Mouse (Mus musculus): ENCODE data around the gene Snrnp40. TPM values are rescaled to one million over a fixed set of nuclear protein-coding genes. Genes with fewer than 3 reads are reported as not detected.

The Snrnp40 gene
- polyA plus RNA-seq (2015; fragmentation: Nextera tagmentation; extraction: Ambion mirVana) = 172 and 183 TPM in 2 replicates

- Histone ChIP-seq H3K9ac (peak within 1 kb of the TSS; percentile 95), H3K36me3 (peaks cover 21% of the 10 kb centered on the region), H3K9me3 (no peaks in the 10 kb centered on the region), H3K4me1 (peaks cover 23% of the 10 kb centered on the region), H3K4me2 (peak within 1 kb of the TSS; percentile 82), H3K27ac (peak within 1 kb of the TSS; percentile 62), H3K4me3 (peak within 1 kb of the TSS; percentile 83), H3K27me3 (no peaks in the 10 kb centered on the region)
- peak; percentile 99 for ATAC-seq (ENCODE audit: borderline replicate concordance, extremely low read depth, low FRiP score, low TSS enrichment)
- under 1% methylated on average over 49 of the region's 49 CpGs for WGBS
These were observed at the start of gene Snrnp40, which contains the start of gene Zcchc17 for GRCm38 (mm10) chr4:130359486-130360237. TSS of gene Snrnp40 (plus strand) at chr4:130360132. TSS of gene Zcchc17 (minus strand) at chr4:130359943.

GRCm38 (mm10) chr4:130312526-130312925 is 47.4 kb upstream of the Snrnp40 start:
- no peak overlapping the region for H3K9ac ChIP-seq
- peaks cover 30% of the 10 kb centered on the region for H3K4me1 ChIP-seq
- peaks cover 6% of the 10 kb centered on the region; the same call in 1 of the 2 replicates for H3K36me3 ChIP-seq
- H3K27ac ChIP-seq = no peak overlapping the region
- no peak overlapping the region for H3K4me2 ChIP-seq
- WGBS = 76% methylated on average over 3 of the region's 3 CpGs
- no peaks in the 10 kb centered on the region for H3K9me3 ChIP-seq
- no peak for ATAC-seq (ENCODE audit: borderline replicate concordance, extremely low read depth, low FRiP score, low TSS enrichment)
- H3K4me3 ChIP-seq = no peak overlapping the region
- H3K27me3 ChIP-seq = peaks cover 34% of the 10 kb centered on the region

- peaks cover 24% of the 10 kb centered on the region for H3K27me3 ChIP-seq
- H3K36me3 ChIP-seq = peaks cover 6% of the 10 kb centered on the region; the same call in 1 of the 2 replicates
- no peak overlapping the region for H3K4me2 ChIP-seq
- no peak overlapping the region for H3K9ac ChIP-seq
- no peak overlapping the region for H3K27ac ChIP-seq
- H3K4me1 ChIP-seq = peaks cover 19% of the 10 kb centered on the region
- no peak for ATAC-seq (ENCODE audit: borderline replicate concordance, extremely low read depth, low FRiP score, low TSS enrichment)
- H3K9me3 ChIP-seq = no peaks in the 10 kb centered on the region
- H3K4me3 ChIP-seq = no peak overlapping the region
- 90% methylated on average over 4 of the region's 4 CpGs for WGBS
These were observed 46.4 kb upstream of the Snrnp40 start for GRCm38 (mm10) chr4:130313552-130313951.

GRCm38 (mm10) chr4:130315771-130316527 is 44.0 kb upstream of the Snrnp40 start:
- Histone ChIP-seq H3K27ac (peak overlapping the region; percentile 53; the same call in 1 of the 2 replicates), H3K4me1 (peaks cover 13% of the 10 kb centered on the region), H3K4me2 (no peak overlapping the region), H3K9ac (no peak overlapping the region), H3K9me3 (no peaks in the 10 kb centered on the region), H3K27me3 (no peaks in the 10 kb centered on the region), H3K36me3 (peaks cover 22% of the 10 kb centered on the region; the same call in 1 of the 2 replicates), H3K4me3 (no peak overlapping the region)
- WGBS = 54% methylated on average over 13 of the region's 13 CpGs
- peak; percentile 28; the same call in 1 of the 2 replicates for ATAC-seq (ENCODE audit: borderline replicate concordance, extremely low read depth, low FRiP score, low TSS enrichment)

GRCm38 (mm10) chr4:130316691-130317090 is 43.2 kb upstream of the Snrnp40 start:
- Histone ChIP-seq H3K27me3 (no peaks in the 10 kb centered on the region), H3K4me2 (no peak overlapping the region), H3K9ac (no peak overlapping the region), H3K4me1 (peaks cover 13% of the 10 kb centered on the region), H3K4me3 (no peak overlapping the region), H3K27ac (no peak overlapping the region; the same call in 1 of the 2 replicates), H3K36me3 (peaks cover 25% of the 10 kb centered on the region), H3K9me3 (no peaks in the 10 kb centered on the region)
- 74% methylated on average over 10 of the region's 10 CpGs for WGBS
- no peak for ATAC-seq (ENCODE audit: borderline replicate concordance, extremely low read depth, low FRiP score, low TSS enrichment)

- ATAC-seq (ENCODE audit: borderline replicate concordance, extremely low read depth, low FRiP score, low TSS enrichment) = no peak
- Histone ChIP-seq H3K36me3 (peaks cover 31% of the 10 kb centered on the region), H3K27ac (no peak overlapping the region), H3K27me3 (no peaks in the 10 kb centered on the region), H3K4me3 (no peak overlapping the region), H3K9me3 (no peaks in the 10 kb centered on the region), H3K4me2 (no peak overlapping the region), H3K4me1 (peaks cover 13% of the 10 kb centered on the region), H3K9ac (no peak overlapping the region)
- 64% methylated on average over 3 of the region's 3 CpGs for WGBS
These were observed 41.8 kb upstream of the Snrnp40 start for GRCm38 (mm10) chr4:130318122-130318521.

GRCm38 (mm10) chr4:130319564-130319963 is 40.4 kb upstream of the Snrnp40 start:
- no peak for ATAC-seq (ENCODE audit: borderline replicate concordance, extremely low read depth, low FRiP score, low TSS enrichment)
- peaks cover 42% of the 10 kb centered on the region for H3K36me3 ChIP-seq
- peaks cover 13% of the 10 kb centered on the region for H3K4me1 ChIP-seq

GRCm38 (mm10) chr4:130321640-130322039 is 38.3 kb upstream of the Snrnp40 start:
- no peaks in the 10 kb centered on the region for H3K9me3 ChIP-seq
- ATAC-seq (ENCODE audit: borderline replicate concordance, extremely low read depth, low FRiP score, low TSS enrichment) = no peak
- no peak overlapping the region for H3K9ac ChIP-seq
- 84% methylated on average over 7 of the region's 7 CpGs for WGBS
- H3K4me2 ChIP-seq = no peak overlapping the region
- H3K27ac ChIP-seq = no peak overlapping the region
- no peak overlapping the region for H3K4me3 ChIP-seq
- H3K4me1 ChIP-seq = no peaks in the 10 kb centered on the region
- H3K36me3 ChIP-seq = peaks cover 51% of the 10 kb centered on the region
- no peaks in the 10 kb centered on the region for H3K27me3 ChIP-seq

More at GRCm38 (mm10) chr4:130319564-130319963, 40.4 kb upstream of the Snrnp40 start:
- H3K4me3 ChIP-seq = no peak overlapping the region
- 81% methylated on average over 7 of the region's 7 CpGs for WGBS
- H3K27me3 ChIP-seq = no peaks in the 10 kb centered on the region
- H3K4me2 ChIP-seq = no peak overlapping the region
- no peaks in the 10 kb centered on the region for H3K9me3 ChIP-seq
- H3K9ac ChIP-seq = no peak overlapping the region
- no peak overlapping the region for H3K27ac ChIP-seq

GRCm38 (mm10) chr4:130322567-130322966 is 37.4 kb upstream of the Snrnp40 start:
- Histone ChIP-seq H3K4me2 (no peak overlapping the region), H3K27ac (no peak overlapping the region), H3K4me1 (no peaks in the 10 kb centered on the region), H3K36me3 (peaks cover 57% of the 10 kb centered on the region), H3K9me3 (no peaks in the 10 kb centered on the region), H3K4me3 (no peak overlapping the region), H3K9ac (no peak overlapping the region), H3K27me3 (no peaks in the 10 kb centered on the region)
- WGBS = 70% methylated on average over 7 of the region's 7 CpGs
- no peak for ATAC-seq (ENCODE audit: borderline replicate concordance, extremely low read depth, low FRiP score, low TSS enrichment)

- H3K4me3 ChIP-seq = no peak overlapping the region
- no peaks in the 10 kb centered on the region for H3K4me1 ChIP-seq
- no peaks in the 10 kb centered on the region for H3K9me3 ChIP-seq
- 48% methylated on average over 1 of the region's 1 CpGs for WGBS
- H3K27me3 ChIP-seq = no peaks in the 10 kb centered on the region
- H3K36me3 ChIP-seq = peaks cover 57% of the 10 kb centered on the region
- no peak for ATAC-seq (ENCODE audit: borderline replicate concordance, extremely low read depth, low FRiP score, low TSS enrichment)
- H3K4me2 ChIP-seq = no peak overlapping the region
- H3K9ac ChIP-seq = no peak overlapping the region
- no peak overlapping the region for H3K27ac ChIP-seq
These were observed 36.8 kb upstream of the Snrnp40 start for GRCm38 (mm10) chr4:130323165-130323564.

- 44% methylated on average over 5 of the region's 5 CpGs for WGBS
- Histone ChIP-seq H3K36me3 (peaks cover 57% of the 10 kb centered on the region), H3K4me3 (no peak overlapping the region), H3K27me3 (no peaks in the 10 kb centered on the region), H3K9me3 (no peaks in the 10 kb centered on the region), H3K27ac (no peak overlapping the region), H3K4me1 (no peaks in the 10 kb centered on the region), H3K9ac (no peak overlapping the region), H3K4me2 (no peak overlapping the region)
- no peak for ATAC-seq (ENCODE audit: borderline replicate concordance, extremely low read depth, low FRiP score, low TSS enrichment)
These were observed 36.3 kb upstream of the Snrnp40 start for GRCm38 (mm10) chr4:130323607-130324006.

GRCm38 (mm10) chr4:130325446-130325845 is 34.5 kb upstream of the Snrnp40 start:
- 88% methylated on average over 2 of the region's 2 CpGs for WGBS
- H3K36me3 ChIP-seq = peaks cover 49% of the 10 kb centered on the region
- ATAC-seq (ENCODE audit: borderline replicate concordance, extremely low read depth, low FRiP score, low TSS enrichment) = no peak

More at GRCm38 (mm10) chr4:130325446-130325845, 34.5 kb upstream of the Snrnp40 start:
- Histone ChIP-seq H3K4me1 (no peaks in the 10 kb centered on the region), H3K9me3 (no peaks in the 10 kb centered on the region), H3K4me2 (no peak overlapping the region), H3K9ac (no peak overlapping the region), H3K27ac (no peak overlapping the region), H3K27me3 (no peaks in the 10 kb centered on the region), H3K4me3 (no peak overlapping the region)
